Mouse (Mus musculus): ENCODE measurements at regions not wholly inside any gene's neighbourhood (a gene's known extent, or its start where the extent isn't known, plus 50 kb on each side); places are given as distances from the start of the nearest gene placed in this dataset.
"Not testable (repeated sequence)": the region's sequence is repeated elsewhere in the genome, so short reads cannot be mapped to it uniquely, and the experiment has no call there.

- CTCF ChIA-PET, result not testable (repeated sequence)
These were observed 65.4 kb upstream of the B3galnt2 start for GRCm38 (mm10) chr13:13888847-13889246.

- CTCF ChIA-PET, result interaction anchor here (0.7 kb wide), 1 partner anchor 369 kb away, joined by 3 read pairs; no protein-coding TSS in a partner anchor
These were observed 64.8 kb upstream of the B3galnt2 start for GRCm38 (mm10) chr13:13889297-13890120.

GRCm38 (mm10) chr13:13902186-13902585 lies 52.1 kb upstream of the B3galnt2 start:
- CTCF ChIA-PET, result not testable (repeated sequence)

Data from spleen, embryonic (tissue).